Mouse (Mus musculus) embryonic fibroblast, embryonic 13.5 days (primary cell): ENCODE data around the gene Zfp992. TPM values are rescaled to one million over a fixed set of nuclear protein-coding genes. Genes with fewer than 3 reads are reported as not detected.
"Not testable (repeated sequence)": the region's sequence is repeated elsewhere in the genome, so short reads cannot be mapped to it uniquely, and the experiment has no call there.

Source experiments
- H3K27ac ChIP-seq: 2 replicates; pipeline ENCODE4 v1.5.1; 2012; ENCODE audit warnings: low read length, control low read depth, inconsistent platforms; ENCODE audit not compliant: insufficient read depth
- H3K4me1 ChIP-seq: 2 replicates; pipeline ENCODE4 v1.6.1; 2011; ENCODE audit warnings: low read length; ENCODE audit not compliant: control insufficient read depth, insufficient read depth
- H3K4me3 ChIP-seq: 2 replicates; pipeline ENCODE4 v1.5.1; 2011; ENCODE audit warnings: mild to moderate bottlenecking, control low read depth, low read length; ENCODE audit not compliant: insufficient read depth
- CTCF ChIP-seq: IDR thresholded peaks from 2 replicates; pipeline ENCODE4 v1.5.1; 2011; ENCODE audit warnings: mild to moderate bottlenecking, control low read depth, low read length, moderate library complexity, borderline replicate concordance; ENCODE audit not compliant: insufficient read depth
- POLR2A ChIP-seq: IDR thresholded peaks from 2 replicates; pipeline ENCODE4 v1.6.1; 2011; ENCODE audit warnings: low read depth, mild to moderate bottlenecking, control low read depth, low read length, moderate library complexity
- polyA plus RNA-seq: library from polyadenylated mRNA; stranded (reverse); fragments of >200 nt; gene quantifications from 2 replicates; pipeline ENCODE4 v1.2.4, GENCODE M21; 2011; ENCODE audit warnings: low read depth; ENCODE audit not compliant: missing spikeins, insufficient read length

The Zfp992 gene
- polyA plus RNA-seq: 8.5 and 9.1 TPM in 2 replicates

DNA sequence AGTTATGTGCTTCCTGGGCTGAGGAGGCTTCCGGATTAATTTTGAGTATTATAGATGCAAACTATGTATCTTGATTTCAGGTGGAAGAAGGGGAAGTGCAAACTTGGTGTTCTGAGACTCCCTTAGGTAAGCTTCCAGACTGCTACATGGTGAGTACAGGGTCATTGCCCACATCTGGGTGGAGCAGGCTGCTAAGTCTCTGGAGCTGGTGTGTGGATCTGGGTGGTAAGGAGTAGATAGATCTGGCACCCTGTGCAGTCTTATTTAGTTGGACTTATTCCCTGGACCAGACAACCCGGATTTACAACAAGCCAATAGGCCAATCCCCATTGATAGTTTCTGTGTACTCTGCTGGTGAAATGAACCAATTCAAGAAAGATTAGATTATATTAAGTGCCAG lies at the start of gene Zfp992:
Zfp992 (plus strand) TSS at position 74 of the 400 bp plus-strand sequence.
- H3K4me3 ChIP-seq, H3K27ac ChIP-seq, H3K4me1 ChIP-seq: not testable (repeated sequence)

DNA sequence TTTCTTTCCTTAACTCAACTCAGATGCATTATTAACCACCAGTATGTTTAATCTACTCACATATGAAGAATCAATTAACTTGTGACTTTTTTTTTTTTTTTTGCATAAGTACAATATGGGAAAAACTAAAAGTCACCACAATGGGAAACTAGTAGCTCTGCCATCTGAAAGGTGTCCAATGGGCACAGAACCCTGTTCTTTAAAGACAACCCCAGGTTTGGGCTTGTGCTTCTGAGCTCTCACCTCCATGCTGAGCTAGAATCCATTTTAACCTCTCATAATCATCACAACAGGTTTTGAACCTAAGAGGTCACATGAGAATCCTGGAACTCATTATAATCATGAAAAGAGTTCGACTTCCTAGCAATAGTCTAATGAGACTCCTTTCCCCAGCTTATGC lies 19.4 kb upstream of the Zfp992 start:
- not testable (repeated sequence) for H3K27ac ChIP-seq, H3K4me1 ChIP-seq, H3K4me3 ChIP-seq

DNA sequence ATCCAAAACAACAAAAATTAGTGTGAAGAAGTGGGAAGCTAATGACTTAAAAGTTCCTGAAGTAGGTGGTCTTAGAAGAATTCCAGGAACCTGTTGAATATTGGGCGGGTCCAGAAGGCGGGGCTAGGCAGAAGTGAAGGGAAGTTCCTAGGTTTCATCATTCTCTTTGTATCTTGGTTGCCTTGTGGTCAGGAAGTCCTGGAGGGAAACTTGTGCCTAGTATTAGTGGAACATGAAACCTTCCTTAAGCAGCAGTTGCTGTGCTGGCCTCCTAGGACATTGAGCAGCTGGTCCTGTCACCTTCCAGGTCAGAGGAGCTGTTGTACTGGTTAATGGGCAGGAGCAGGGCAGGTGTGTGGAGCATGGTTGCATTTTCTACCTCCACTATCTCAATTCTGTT lies 17.9 kb upstream of the Zfp992 start:
- H3K27ac ChIP-seq, H3K4me1 ChIP-seq, H3K4me3 ChIP-seq: not testable (repeated sequence)

DNA sequence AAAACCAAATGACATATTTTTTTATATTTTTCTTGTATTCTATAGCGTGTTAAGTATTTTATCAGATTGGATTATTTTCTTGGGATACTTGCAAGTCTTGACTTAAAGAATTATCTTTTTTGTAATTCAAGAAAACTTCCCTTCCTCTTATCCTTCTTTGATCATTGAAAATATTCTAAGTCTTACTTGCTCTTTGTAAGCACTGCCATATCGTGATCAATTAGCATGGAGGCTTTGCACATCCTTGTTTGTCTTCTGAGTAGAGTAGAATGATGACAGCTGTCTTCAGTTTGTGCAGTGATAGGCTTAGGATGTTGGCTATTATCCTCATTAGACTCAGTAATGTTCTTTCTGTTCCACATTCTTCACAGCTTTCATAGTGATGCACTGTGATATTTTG lies 13.3 kb upstream of the Zfp992 start:
- H3K27ac ChIP-seq: not testable (repeated sequence)

DNA sequence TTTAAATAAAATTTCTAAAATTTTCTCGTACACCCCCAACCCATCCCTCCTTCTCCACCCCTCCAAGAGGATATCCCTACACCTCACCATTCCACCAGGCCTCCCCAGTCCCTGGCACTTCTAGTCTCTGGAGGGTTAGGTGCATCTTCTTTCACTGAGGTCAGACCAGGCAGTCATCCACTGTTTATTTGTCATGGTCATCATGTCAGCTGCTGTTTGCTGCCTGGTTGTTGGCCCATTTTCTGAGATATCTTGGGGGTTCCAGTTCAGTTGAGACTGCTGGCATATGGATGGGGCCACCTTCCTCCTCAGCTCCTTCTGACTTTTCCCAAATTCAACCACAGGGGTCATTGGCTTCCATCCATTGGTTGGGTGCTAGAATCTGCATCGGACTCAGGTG lies 11.6 kb upstream of the Zfp992 start:
- not testable (repeated sequence) for H3K27ac ChIP-seq, H3K4me3 ChIP-seq, H3K4me1 ChIP-seq

More for the DNA sequence above, 13.3 kb upstream of the Zfp992 start:
- not testable (repeated sequence) for H3K4me3 ChIP-seq, H3K4me1 ChIP-seq

DNA sequence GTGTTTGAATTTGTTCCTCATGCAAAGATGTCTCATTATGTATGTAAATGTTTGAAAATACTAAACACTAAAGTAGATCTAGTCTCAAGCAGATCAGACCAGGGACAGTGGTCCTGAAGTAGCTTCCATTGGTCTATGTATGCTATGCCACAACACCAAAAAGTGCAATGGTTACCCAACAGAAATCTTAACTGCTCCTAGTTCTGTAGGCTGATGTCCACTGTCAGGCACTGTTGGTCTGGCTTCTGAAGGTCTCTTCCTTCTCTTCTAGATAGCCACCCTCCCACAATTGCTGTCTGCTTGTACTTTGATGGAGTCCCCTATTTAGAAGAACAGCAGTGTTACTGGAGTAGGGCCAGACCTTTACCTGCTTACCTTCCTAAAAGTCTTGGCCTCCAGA lies 4.5 kb upstream of the Zfp992 start:
- H3K4me1 ChIP-seq, H3K27ac ChIP-seq, H3K4me3 ChIP-seq: not testable (repeated sequence)

DNA sequence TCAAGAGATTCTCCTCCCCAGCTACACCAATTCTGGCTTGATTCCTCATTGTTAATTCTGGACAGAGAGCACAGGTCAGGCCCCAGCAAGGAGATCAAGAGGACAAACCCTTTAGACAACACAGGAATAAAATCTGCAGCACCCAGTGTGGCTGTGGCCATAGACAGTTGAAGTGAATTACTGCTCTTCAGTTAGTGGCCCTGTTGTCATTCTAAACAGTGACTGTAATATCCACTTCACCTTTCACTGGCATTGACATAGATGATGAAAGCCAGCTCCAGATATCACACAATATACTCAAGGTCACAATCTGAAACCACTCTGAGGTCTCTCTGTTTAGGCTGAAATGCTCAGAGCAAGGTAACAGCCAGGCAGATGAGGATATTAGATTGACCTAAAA lies 3.7 kb upstream of the Zfp992 start:
- H3K27ac ChIP-seq, H3K4me1 ChIP-seq: not testable (repeated sequence)

DNA sequence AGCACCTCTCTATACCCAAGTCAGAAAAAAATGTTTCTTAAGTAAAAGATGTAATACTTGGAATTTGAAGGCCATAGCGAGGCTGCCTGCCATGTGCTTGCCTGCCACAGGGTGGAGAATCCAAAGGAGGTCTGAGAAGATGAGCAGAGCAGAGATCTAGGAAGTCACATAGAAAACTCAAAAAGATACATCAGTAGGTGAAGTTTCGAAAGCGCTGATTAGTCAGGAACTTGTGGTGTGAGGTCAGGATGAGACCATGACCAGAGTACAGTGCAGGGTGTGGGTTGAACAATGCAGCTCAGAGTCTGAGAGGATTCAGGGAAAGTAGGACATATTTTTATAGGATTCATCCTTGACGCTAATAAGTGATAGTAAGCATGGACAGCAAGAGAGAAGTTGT lies 2.7 kb upstream of the Zfp992 start:
- not testable (repeated sequence) for H3K27ac ChIP-seq, H3K4me3 ChIP-seq, H3K4me1 ChIP-seq

More for the DNA sequence above, 3.7 kb upstream of the Zfp992 start:
- not testable (repeated sequence) for H3K4me3 ChIP-seq

DNA sequence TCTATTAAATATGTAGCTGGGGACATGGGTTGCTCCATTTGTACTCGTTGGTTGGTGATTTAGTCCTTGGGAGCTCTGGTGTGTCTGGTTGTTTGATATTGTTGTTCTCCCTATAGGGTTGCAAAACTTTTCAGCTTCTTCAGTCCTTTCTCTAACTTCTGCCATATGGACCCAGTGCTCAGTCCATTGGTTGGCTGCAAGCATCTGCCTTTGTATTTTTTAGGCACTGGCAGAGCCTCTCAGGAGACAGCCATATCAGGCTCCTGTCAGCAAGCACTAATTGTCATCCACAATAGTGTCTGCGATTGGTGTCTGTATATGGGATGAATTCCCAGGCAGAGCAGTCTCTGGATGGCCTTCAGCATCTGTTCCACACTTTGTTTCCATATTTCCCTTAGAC lies 1.8 kb upstream of the Zfp992 start:
- not testable (repeated sequence) for H3K4me1 ChIP-seq, H3K4me3 ChIP-seq, H3K27ac ChIP-seq

DNA sequence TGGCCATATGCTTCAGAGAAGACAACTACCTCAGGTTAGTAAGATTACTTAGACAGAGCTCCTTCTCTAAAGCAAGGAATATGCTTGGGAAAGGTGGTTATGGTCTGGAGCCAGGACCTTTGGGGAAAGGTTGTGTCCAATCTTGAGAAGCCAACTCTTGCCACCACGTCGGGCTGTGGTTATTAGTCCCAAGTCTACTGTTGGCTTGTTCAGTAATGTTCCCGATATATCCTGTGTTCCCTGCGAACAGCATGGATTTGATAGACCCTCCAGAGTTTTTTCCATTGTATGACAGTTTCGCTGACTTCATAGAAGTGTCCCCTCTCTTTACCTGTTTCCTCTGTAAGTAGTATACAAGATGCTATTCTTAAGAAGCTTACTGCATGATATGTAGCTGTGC lies 888 bp downstream of the Zfp992 start:
- H3K4me1 ChIP-seq, H3K27ac ChIP-seq: not testable (repeated sequence)

DNA sequence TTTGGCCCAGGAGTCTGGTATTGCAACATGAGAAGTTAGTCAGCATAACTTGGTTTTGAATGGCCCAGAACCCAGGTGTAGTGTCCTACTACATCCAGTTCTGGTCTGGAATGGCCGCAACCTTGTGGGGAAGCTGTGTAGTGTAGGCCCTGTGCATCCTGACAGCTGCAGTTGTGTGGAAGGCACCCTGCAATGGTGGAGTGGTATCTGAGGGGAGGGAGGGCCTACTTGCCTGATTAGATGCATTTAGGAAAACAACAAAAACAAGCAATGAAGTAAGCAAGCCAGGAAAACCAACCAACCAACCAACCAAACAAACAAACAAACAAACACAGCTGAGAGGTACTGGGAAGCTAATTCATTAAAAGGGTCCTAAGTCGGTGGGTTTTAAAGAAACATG lies 3.8 kb downstream of the Zfp992 start:
- not testable (repeated sequence) for H3K4me1 ChIP-seq, H3K27ac ChIP-seq, H3K4me3 ChIP-seq

More for the DNA sequence above, 888 bp downstream of the Zfp992 start:
- H3K4me3 ChIP-seq: not testable (repeated sequence)

DNA sequence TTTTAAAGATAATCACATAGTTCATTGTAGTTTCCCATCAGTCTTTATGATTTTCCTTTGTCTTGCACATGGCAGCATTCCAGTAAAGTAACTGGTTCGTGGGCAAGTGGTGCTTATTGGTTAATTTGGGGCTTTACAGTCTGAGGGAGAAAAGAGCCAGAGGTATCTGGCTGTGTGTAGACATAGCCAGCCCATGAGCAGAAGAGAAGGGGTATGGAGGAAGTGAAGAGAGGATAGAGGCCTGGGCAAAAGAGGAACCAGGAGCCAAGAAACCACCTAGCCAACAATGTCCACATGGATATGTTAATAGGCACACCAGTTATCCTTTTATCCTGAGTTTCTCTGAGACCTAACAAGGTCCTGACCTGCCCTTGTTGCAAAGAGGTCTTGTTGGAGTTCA lies 5.3 kb downstream of the Zfp992 start:
- H3K4me3 ChIP-seq, H3K27ac ChIP-seq, H3K4me1 ChIP-seq: not testable (repeated sequence)

DNA sequence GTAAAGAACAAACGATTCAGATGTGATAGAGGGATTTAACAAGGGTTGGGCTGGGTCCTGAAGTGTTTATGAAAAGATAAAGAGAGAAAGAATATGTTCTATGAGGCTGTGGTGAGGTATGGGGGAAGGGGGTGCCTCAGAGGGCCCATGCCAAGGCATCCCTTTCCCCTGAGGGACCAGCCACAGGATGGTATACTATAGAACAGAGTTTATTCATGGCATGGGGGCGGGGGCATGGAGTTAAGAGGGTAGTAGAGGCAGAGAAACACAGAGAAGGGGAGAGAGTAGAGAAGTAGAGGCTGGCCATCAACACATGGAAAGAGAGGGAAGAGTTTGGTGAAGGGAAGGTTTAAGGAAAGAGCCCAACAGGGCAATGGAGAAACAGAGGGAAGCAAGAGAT lies 6.1 kb downstream of the Zfp992 start:
- H3K4me1 ChIP-seq: no peaks in the 10 kb centered on the region
- no peak for TF ChIP-seq CTCF
- no peak for TF ChIP-seq POLR2A

More for the DNA sequence above, 6.1 kb downstream of the Zfp992 start:
- H3K4me3 ChIP-seq: no peak overlapping the region
- H3K27ac ChIP-seq: no peak overlapping the region
